ENCODE assay signal across 8 mouse cellular contexts in the genomic region with DNA sequence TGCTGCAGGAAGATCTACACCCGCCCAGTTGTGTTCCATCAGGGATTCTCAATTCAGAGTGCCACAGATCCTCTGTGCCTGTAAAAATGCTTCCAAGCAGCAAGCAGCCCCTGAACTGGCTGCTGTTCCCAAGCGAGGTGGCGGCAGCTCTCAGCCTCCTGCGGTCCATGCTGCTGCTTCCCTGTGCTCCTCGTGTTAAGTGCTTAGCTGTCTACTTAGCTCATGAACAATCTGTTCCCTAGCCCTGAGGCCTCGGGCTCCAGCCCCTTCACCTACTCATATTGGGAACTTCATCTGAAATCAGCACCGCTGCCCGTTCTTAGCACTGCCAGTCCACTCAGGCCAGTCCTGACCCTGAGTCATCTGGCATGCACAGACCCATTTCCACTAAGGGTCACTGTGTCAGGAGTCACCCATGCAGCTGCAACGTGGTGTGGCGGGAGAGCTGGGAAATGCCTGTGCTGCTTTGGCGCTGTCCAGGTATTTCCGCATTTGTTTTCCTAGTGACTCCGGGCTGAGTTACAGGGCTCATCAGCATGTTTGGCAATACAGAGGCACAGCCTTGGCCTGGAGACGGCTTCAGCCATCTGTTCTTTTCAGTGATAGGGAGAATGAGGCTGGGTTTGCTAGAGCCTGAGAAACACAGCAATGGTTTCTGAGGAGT.
A peak's percentile ranks its signal among the peaks of the same experiment; 100 is the strongest.
DNase-seq lines count a peak whose midpoint lies in the region; ATAC-seq and TF ChIP-seq lines count a peak whose summit lies in the region.

No protein-coding gene starts in this region.

- no peak for ATAC-seq in liver, embryonic 11.5 days (replicated peaks; ENCODE audit: low FRiP score)
- ATAC-seq in limb, embryonic 11.5 days (ENCODE audit: insufficient number of reproducible peaks, low FRiP score, low TSS enrichment, low read depth): no peak

- H3K9me3 ChIP-seq in liver, embryonic 11.5 days (ENCODE audit: control insufficient read depth, low read length): no peaks in the 10 kb centered on the region
- no peaks in the 10 kb centered on the region for H3K9me3 ChIP-seq in limb, embryonic 11.5 days (ENCODE audit: control insufficient read depth, low read length)

- H3K4me2 ChIP-seq in liver, embryonic 11.5 days: no peak overlapping the region
- no peak overlapping the region for H3K4me2 ChIP-seq in limb, embryonic 11.5 days (ENCODE audit: low read depth, severe bottlenecking)

- WGBS in liver, adult 2 months: 30% methylated on average over 14 of the region's 14 CpGs
- 65% methylated on average over 14 of the region's 14 CpGs for WGBS in liver, embryonic 11.5 days
- WGBS in cerebellum, adult 2 months: 9% methylated on average over 14 of the region's 14 CpGs
- WGBS in limb, embryonic 11.5 days: 41% methylated on average over 14 of the region's 14 CpGs

- H3K9ac ChIP-seq in liver, adult 2 months (ENCODE audit: low read depth, low read length): peak overlapping the region; percentile 17; the same call in 1 of the 2 replicates
- H3K9ac ChIP-seq in liver, embryonic 11.5 days (ENCODE audit: low read depth, low read length): no peak overlapping the region
- no peak overlapping the region for H3K9ac ChIP-seq in limb, embryonic 11.5 days (ENCODE audit: low read length)

- H3K4me3 ChIP-seq in liver, adult 2 months (ENCODE audit: insufficient read depth, low read depth, low read length): no peak overlapping the region
- H3K4me3 ChIP-seq in liver, embryonic 11.5 days (ENCODE audit: low read depth, low read length): no peak overlapping the region
- peak overlapping the region; percentile 53 for H3K4me3 ChIP-seq in cerebellum, adult 2 months (replicated peaks; ENCODE audit: insufficient read depth, low read depth, low read length)
- H3K4me3 ChIP-seq in limb, embryonic 11.5 days (ENCODE audit: low read depth, low read length): no peak overlapping the region

- TF ChIP-seq POLR2A in liver, adult 2 months (IDR thresholded peaks at IDR 0.05; ENCODE audit: extremely low read depth, insufficient read depth, low read length): no peak
- no peak for TF ChIP-seq POLR2A in cerebellum, adult 2 months (IDR thresholded peaks at IDR 0.05; ENCODE audit: borderline replicate concordance, insufficient read depth, low read length)

- H3K4me1 ChIP-seq in liver, adult 2 months (ENCODE audit: control insufficient read depth, insufficient read depth, low read length): peaks cover 4% of the 10 kb centered on the region
- H3K4me1 ChIP-seq in liver, embryonic 11.5 days (replicated peaks; ENCODE audit: control insufficient read depth, insufficient read depth, low read length): no peaks in the 10 kb centered on the region; the same call in 1 of the 2 replicates
- H3K4me1 ChIP-seq in cerebellum, adult 2 months (ENCODE audit: control insufficient read depth, insufficient read depth, low read length): peaks cover 2% of the 10 kb centered on the region; the same call in 1 of the 2 replicates
- peaks cover 7% of the 10 kb centered on the region for H3K4me1 ChIP-seq in limb, embryonic 11.5 days (ENCODE audit: control insufficient read depth, insufficient read depth, low read length)

- no peaks in the 10 kb centered on the region for H3K79me2 ChIP-seq in liver, adult 2 months (ENCODE audit: control insufficient read depth, insufficient read depth, low read length)

- peak; percentile 98 for DNase-seq in liver, adult 2 months (ENCODE audit: extremely low read depth, low read depth, low spot score)
- no peak for DNase-seq in liver, embryonic 11.5 days (ENCODE audit: low spot score)
- peak; percentile 70 to 82 for DNase-seq in cerebellum, adult 2 months
- DNase-seq in gastrocnemius, adult 8-10 months (ENCODE audit: low spot score in 2 of 2): peak; percentile 23 to 35
- DNase-seq in kidney, adult 8-10 months: peak; percentile 37 to 39
- peak; percentile 46 for DNase-seq in limb, embryonic 11.5 days (ENCODE audit: low spot score)
- DNase-seq in right cerebral cortex, postnatal 10 days (ENCODE audit: low spot score in 2 of 2): peak; percentile 57 to 63
- DNase-seq in retina, embryonic 14.5 days (ENCODE audit: low spot score): no peak

- H3K27me3 ChIP-seq in liver, adult 2 months (ENCODE audit: control insufficient read depth, insufficient read depth, low read length): no peaks in the 10 kb centered on the region
- no peaks in the 10 kb centered on the region for H3K27me3 ChIP-seq in liver, embryonic 11.5 days (replicated peaks; ENCODE audit: control insufficient read depth, insufficient read depth, low read length)
- no peaks in the 10 kb centered on the region for H3K27me3 ChIP-seq in cerebellum, adult 2 months (ENCODE audit: control insufficient read depth, insufficient read depth, low read length)
- no peaks in the 10 kb centered on the region for H3K27me3 ChIP-seq in limb, embryonic 11.5 days (ENCODE audit: control insufficient read depth, insufficient read depth, low read length)

- no peak; the same call in 1 of the 2 replicates for TF ChIP-seq CTCF in liver, adult 2 months (IDR thresholded peaks at IDR 0.05; ENCODE audit: low read depth, low read length)
- no peak for TF ChIP-seq CTCF in cerebellum, adult 2 months (IDR thresholded peaks at IDR 0.05; ENCODE audit: borderline replicate concordance, insufficient read depth, low read depth, low read length)

- peak overlapping the region; percentile 66 for H3K27ac ChIP-seq in liver, adult 2 months (replicated peaks; ENCODE audit: insufficient read depth, low read depth, low read length)
- no peak overlapping the region for H3K27ac ChIP-seq in liver, embryonic 11.5 days (ENCODE audit: low read depth, low read length)
- no peak overlapping the region for H3K27ac ChIP-seq in cerebellum, adult 2 months (ENCODE audit: insufficient read depth, low read length)
- no peak overlapping the region for H3K27ac ChIP-seq in limb, embryonic 11.5 days (replicated peaks; ENCODE audit: low read depth, low read length)

- no peaks in the 10 kb centered on the region for H3K36me3 ChIP-seq in liver, adult 2 months (ENCODE audit: control insufficient read depth, insufficient read depth, low read length)
- H3K36me3 ChIP-seq in liver, embryonic 11.5 days (ENCODE audit: control insufficient read depth, insufficient read depth, low read length): no peaks in the 10 kb centered on the region
- no peaks in the 10 kb centered on the region for H3K36me3 ChIP-seq in limb, embryonic 11.5 days (ENCODE audit: control insufficient read depth, insufficient read depth, low read length)

Comparison
In these comparisons a context has a peak if more than half of its experiments do, and no peak if none do; other contexts are left out.
1. DNase-seq: peak in liver, adult 2 months (single experiment), cerebellum, adult 2 months (2 of 2), gastrocnemius, adult 8-10 months (2 of 2), kidney, adult 8-10 months (2 of 2), limb, embryonic 11.5 days (single experiment) and right cerebral cortex, postnatal 10 days (2 of 2); none in liver, embryonic 11.5 days (single experiment) and retina, embryonic 14.5 days (single experiment).